Mouse (Mus musculus) c-Kit-positive CD71-positive TER-119-negative erythroid progenitor cells, embryonic 14.5 days (primary cell): ENCODE measurements around the gene Saysd1.

Source experiments
- DNase-seq: peaks from one replicate; pipeline ENCODE4 v3.0.0-alpha.2; 2013; ENCODE audit warnings: low read depth

Gene Saysd1

DNA sequence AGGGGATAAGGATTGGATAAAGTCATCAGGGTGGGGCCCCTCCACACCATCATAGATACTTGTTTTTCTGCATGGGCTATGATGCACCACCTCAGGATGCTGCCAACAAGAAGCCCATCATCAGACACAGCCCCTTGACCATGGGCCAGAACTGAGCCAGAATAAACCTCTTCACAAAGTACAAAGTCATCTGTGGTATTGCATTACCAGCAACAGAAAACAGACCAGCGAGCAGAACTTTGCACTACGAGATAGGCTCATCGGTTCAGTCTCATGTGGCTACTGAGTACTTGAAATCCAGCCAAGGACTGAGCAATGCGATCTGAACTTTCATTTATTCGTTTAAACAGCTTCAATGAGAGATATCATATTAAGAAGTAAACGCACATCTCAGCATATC is 24.4 kb upstream of the Saysd1 start:
- DNase-seq = no peak

DNA sequence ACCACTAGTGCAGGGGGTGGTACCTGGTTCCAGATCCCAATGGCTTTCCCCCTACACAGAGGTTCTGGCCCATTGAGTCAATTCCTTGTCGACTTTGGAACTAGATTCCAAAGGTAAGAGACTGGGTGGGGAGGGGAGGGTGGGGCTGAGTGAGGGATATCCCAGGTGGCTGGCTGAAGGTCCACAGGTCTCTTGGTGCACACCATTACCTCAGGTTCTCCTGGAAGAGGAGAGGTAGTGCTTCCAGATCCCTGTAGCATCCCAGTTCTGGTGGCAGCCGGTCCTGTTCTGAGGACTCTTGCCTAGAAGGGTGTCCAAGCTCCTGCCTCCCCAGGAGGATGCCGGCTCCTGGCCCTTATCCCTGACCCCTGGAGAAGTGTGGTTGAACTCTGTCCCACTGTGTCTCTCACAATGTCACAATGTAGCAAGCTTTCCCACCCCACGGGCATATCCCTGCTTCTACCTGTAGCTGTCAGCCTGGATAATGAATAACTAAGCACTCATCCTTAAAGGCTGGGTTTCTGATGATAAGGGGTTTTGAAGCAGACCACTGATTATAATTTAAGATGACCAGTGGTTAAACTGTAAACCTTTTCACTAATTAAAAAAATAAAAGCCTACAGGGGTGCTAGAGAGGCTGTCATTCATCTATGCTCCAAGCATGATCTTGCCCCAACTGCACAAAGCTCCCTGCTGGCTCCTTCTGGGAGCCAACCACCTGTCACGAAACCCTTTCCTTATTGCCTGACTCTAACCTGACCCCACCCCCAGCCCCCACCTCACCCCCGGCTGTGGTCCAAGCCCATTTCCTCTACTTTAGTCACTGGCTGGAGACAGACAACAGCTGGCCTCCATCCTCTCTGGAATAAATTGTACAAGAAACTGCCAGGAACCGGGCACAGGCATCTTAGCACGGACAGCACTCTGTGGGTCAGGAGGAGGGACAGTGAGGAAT is 20.7 kb upstream of the Saysd1 start:
- no peak for DNase-seq

DNA sequence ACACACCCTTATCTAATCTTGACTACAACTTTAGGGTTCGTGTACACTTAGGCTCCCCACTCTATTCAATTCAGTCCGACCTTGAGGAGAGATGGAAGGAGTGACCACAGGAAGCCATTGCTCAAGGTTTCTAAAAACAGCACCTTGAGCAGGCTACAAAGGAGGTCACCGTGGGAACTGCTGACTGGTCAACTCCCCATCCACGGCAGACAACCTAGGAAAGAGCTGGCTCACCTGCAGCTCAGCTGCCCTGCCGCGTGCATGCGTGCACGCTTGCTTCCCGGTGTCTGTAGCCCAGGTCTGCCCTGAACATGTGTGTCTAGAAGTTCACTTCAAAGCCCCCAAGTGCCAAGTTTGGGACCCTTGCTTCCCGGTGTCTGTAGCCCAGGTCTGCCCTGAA is 19.3 kb upstream of the Saysd1 start:
- no peak for DNase-seq

DNA sequence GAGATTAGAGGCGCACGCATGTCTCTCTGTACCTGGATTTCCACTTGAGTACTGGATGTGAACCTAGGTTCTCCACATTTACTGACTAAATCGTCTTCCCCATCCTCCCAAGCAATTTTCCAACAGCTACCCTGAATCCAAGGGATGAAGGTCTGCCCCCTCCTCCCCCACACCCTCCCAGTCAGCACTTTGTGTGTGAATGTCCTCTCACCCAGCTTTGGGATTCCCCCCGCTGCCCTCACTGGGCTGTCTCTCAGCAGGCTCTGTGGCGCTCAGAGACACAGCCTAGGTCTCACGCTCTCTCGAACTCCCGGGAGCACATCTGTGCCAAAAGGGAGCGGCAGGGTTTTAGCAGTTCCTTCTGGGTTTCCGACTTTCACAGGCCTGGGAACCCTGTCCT is 17.4 kb upstream of the Saysd1 start:
- no peak for DNase-seq

DNA sequence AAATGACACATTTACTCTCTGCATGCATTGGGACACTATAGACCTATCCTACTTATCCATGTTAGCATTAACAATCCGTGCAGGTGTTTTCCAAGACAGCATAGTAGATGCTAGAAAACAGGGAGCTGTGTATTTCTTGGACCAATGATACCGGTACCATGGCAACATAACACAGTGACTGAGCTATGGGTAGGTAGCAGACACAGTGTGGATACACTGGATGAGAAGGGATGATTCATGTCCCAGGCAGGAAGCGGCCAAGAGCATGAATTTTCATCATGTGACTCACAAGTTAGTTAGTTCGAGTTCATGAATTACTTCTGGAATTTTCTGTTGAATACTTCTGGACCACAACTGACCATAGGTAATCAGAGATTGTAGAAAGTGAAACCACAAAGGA is 16.6 kb upstream of the Saysd1 start:
- no peak for DNase-seq

DNA sequence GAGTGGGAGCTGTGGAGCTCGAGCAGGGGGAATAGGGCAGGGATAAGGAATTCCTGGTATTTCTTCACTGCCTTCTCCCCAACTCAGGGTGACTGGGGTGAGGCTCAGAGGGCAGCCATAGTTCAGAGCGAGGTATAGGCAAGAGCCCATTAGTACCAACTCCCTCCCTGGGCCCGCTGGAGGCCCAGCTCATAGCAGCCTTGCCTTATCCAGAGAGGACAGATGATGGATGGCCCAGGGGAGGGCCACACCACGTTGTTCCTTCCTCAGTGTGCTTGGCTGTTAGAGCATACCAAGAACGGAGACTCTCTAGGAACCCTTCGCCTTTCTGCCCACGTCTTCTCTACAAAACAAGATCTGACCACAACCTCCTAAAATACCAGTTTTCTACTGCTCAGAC is 15.9 kb upstream of the Saysd1 start:
- no peak for DNase-seq

DNA sequence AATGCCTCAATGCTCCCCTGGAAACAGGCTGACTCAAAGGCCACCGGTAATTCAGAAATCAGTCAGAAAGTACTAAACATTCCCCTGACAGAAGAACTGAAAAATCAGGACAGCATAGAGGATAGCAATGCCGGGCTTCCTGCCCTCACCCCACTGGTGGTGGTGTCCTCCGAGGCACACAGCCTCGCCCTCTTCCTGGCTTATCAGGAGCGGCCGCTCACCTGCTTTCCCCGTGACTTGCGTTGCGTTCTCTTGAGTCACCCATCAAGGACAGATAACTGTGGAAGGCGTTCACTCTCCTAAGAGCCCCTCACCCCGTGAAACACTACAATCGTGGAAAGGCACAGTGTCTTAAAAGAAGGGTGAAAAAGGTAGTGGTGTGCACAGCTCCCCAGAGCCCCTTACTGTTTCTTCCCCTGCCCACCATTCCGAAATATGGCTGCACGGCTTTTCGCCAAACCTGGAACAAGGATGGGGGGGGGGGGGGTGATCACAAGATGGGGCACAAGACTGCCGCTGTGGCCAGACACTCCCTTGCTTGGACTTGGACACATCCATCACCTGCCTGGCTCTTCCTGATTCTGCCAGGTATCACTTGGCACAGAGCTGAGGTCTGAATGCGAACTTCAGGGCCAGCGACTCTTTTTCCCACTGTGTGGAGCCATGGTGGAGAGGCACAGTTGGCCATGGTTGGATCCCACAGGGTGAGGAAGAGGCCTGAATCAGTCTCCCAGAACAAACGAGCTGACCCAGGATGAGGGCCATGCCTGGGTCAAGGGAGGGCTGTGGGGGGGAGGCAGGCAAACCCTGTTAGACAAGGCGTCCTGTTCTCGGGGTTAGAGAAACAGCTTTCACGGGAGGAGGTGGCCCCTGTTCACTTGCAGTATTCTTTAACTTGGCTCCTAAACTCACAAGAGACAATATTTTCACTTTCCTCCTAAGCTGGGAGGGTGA is 11.1 kb upstream of the Saysd1 start:
- no peak for DNase-seq

DNA sequence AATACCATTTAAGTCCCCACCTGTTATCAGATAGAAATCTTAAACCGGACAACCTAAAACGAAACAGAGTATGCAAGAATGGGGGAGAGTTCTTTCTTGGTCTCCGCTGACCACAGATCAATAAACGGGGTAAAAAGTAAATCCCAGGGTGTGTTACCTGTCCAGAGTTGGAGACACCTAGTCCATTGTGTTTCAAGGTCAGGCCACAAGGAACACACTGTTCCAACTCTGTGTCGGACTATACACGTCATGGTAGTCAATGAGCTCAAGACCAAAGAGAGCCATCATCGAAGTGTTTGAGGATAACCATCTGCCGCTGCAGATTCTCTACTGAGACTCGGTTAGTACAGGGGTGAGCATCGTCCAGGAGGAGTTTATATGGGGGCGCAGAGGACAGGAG is 10.2 kb upstream of the Saysd1 start:
- DNase-seq = no peak

DNA sequence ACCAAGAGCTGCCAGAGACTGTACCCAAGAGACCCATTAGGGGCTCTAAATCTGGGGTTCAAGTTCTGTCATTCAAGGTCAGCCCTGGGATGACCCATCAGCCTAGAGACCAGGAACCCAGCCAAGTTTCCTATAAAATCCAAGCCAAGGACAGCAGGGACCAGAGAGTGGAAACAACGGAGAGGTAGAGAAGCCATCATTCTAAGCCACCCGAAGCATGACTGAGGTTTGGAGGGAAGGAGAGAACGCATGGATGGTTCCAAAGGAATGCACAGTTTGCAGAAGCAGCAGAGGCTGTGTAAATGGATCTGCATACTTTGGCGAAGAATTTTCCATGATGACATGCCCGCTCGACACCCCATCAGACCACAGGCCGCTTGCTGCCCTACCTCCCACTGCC is 9.5 kb upstream of the Saysd1 start:
- no peak for DNase-seq

DNA sequence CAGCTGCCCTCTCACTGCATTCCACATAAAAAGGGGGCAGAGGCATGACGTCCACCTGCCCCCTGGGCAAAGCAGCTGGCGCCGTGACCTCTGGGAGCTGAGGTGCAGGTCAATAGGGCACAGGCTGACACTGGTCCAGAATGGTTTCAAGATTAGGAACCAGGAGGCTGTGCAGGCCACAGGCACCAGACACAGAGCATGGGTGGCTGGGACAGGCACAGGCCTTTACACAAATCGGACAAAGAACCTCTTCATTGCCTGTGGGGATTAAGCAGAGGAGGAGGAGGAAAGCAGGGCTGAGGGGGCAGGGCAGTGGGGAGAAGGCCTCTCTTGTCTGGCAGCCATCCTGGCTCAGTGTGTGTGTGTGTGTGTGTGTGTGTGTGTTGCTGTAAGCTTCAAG is 5.8 kb upstream of the Saysd1 start:
- DNase-seq = no peak

DNA sequence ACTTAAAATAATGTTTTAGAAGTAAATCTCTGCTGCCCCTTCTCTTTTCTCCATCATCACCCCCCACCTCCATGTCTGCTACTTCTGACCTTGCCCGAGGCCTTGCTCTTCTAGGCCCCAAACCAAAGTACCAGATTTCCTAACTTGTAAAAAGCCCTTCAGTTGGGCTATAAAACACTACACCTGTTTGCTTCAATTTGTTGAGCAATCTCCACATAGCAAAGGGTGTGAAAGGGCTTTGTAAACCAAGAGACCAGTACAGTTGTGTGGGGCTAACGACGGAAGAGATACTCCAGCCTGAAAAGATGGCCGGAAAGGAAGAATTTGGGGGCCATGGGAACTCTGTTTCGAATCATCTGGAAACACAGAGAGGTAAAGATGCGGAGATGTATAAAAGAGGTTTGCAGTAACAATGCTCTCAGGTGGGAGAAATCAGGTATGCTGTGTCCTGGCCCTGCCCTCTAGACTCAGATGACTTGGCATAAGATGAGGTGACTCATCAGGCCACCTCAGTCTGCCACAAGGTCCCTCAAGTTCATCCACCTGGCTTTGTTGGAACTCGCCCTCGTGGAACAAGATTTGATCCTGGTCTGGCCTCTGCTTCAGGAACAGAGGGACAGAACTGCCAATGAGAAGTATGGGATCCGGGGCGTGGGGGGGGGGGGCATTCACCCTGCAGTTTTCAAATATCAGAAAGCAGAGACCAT is 3.2 kb downstream of the Saysd1 start:
- DNase-seq = no peak

DNA sequence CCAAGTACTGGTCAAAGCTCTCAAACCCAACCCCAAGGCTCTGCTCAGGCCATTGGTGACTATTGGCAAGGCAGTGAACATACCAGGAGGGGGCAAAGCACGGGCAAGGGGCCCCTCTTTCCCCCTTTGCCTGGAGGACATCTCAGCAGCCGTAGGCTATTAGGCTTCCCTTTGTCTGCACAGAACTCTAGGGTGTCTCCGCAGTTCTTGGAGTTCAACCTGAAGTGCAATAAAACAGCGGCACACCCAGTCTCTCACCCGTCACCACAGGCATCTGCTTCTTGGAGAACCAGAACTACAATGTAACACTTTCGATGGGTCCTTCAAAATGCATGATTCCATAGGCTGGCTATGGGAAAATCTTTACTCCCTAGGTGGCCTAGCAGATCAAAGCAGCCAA is 10.2 kb downstream of the Saysd1 start:
- DNase-seq = no peak

DNA sequence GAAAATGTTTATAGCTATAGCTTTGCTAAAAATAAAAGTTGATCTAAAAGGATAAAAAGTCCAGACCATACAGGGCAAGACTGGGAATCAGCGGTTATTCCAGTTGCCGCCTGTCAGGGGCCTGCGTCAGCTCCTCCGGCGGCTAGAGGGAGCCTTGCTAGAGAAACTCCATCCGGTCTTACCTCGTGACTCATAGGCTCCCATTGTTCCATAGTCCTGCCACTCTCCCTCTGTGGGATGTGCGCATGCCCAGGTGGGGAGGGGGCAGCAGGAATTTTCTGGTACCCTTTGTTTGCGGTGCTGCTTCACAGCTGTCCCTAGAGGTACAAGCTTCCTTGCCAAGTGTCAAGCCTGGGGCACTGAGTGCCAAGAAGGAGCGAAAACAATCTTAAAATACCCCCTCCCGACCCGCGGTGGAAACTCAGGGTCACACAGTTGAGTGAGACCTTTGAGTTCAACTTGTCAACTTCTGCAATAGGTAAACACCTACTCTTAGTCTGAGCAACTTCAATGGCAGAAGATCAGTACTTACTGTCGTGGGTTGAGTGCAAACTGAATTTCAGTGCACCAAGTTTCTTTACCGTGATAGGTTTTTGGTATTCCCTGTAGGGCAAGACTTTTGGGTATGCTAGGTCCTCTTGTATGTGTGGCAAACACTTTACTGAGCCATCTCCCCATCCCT is 10.8 kb downstream of the Saysd1 start:
- DNase-seq = no peak

DNA sequence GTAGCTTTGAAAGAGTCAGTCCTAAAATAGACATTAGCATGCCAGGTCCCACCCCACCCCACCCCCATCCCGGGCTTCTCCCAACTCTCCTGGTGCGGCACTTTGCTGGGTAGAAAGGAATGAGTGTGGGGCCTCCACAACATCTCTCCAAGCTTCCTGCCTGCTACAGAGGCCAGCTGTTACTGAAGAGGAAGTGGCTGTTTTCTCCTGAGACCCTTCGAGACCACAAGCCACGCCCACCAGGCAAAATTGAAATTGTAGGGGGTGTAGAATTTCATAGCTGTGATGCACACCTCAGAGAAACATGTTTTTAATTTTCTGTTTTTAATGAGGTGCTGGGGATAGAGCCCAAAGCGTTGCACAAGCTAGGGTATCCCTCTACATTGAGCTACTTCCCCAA is 17.5 kb downstream of the Saysd1 start:
- no peak for DNase-seq

DNA sequence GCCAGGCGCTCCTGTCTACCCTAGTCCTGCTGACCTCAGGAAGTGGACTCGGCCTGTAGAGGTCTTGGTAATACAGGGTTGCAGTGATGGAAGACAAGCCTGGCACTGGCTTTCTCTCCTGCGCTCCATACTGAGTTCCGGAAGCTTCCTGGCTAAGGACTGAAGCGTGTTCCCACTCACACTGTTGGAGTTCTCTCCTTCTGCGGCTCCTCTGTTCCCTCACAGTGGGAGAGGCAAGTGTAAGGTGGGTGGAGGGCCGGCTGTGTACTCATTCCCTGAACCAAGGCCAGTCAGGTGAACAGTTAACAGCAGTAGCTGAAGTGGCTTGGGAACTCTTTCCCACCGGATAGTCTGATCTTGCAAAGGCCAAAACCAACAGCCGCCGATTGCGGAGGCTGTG is 18.3 kb downstream of the Saysd1 start:
- no peak for DNase-seq

DNA sequence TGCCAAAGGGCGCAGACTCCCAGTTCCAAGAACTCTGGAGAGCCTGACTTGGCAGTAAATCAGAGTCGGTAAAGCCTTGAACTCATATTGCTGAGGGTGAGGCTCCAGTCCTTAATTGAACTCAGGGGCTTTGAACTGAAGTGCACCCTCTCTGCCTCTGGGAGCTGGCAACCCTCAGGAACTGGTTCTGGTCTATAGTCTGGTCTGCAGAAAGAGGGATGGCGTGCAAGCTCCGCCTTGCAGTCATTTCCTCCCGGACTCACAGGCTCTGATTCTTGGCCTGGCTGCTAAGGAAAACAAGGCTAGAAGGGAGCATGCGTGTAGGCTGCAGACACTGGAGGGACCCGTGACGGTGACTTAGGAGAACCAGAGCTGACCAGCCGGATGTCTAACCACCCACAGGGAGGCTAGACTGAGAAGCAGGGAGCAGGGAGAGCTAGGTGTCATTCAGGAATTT is 22.2 kb downstream of the Saysd1 start:
- DNase-seq = no peak

DNA sequence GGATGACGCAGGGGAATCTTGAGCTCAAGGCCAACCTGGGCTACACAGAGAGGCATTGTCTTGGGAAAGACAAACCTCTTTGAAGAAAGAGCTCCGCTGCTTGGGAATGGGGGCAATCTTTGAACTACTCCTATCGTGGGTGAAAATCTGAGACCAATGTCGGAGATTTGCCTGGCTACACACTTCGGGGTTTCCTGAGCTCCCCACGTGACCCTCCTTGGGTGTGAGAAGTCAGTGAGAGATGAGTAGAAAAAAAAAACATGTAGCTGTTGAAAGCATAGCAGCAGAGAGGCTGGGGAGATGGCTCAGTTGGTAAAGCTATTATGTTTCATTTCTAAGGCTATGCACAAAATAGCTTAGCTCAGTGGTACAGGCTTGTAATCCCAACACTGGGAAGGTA is 23.4 kb downstream of the Saysd1 start:
- DNase-seq = no peak

DNA sequence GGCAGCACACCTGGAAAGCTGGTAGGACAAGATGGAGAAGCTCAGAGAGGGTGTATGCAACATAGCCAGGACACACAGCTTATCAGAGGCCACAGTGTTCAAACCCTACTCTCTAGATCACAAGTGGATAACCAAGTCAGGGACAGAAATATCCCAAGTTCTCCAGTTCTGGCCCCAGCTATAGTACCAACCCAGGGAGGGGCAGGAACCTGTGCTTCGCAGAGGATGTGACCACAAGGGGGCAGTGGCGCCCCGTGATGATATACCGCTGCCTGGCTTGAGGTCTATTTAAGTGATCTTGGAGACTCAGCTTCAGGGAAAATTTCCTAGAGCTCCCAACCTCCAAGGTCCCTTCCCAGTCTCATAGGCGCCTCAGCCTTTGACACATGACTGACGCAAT is 24.4 kb downstream of the Saysd1 start:
- DNase-seq = peak; percentile 53

DNA sequence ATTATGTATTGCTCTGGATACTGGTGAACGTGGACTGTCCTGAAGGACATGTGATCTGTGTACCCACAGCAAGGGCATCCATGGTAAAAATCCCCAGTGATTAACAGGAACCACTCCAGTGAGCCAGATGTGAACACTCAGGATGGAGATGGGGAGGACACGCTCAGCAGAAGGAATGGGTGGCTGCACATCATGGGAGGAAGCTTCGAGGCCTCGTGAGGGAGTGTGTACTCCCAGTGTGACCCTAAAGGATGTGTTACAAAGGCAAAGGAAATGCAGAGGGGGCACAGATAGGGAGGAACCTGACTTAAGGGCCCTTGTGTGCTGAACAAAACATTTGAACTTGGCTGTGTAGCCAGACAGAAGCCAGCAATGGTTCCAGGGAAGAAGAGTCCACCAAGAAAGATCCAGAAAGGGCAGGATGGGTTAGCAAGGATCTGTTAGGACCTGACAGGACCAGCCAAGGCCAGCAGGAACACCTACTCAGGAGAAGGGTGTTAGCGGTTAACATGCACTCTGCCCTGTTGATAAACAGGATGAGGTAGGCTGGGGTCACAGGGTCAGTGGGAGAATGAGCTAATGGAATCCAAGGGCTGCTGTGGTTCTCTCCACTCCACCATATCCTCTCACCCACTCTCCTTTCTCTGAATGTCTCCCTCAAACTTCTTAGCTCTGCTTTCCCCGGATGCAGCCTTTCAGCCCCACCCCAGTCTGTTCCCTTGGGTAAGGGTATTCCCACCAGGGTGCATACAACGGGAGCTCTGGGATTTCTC is 25.0 kb downstream of the Saysd1 start:
- DNase-seq = no peak

DNA sequence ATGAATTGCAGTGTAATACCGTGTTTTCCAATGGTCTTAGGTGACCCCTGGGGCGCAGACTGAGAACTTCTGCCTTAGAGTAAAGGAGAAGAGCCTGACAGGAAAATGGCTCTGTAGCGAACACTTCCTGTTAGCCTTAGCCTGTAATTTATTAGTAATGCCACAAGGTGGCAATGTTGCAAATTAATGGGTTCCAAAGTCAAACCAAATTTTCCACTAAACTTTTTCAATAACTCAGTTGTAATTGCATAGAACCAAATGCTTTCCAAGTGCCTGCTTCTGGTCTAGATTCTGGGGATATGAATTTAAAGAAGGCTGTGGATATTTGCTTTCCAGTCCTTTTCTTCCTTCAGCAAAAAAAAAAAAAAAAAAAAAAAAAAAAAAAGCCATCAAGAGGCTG is 26.1 kb downstream of the Saysd1 start:
- no peak for DNase-seq

DNA sequence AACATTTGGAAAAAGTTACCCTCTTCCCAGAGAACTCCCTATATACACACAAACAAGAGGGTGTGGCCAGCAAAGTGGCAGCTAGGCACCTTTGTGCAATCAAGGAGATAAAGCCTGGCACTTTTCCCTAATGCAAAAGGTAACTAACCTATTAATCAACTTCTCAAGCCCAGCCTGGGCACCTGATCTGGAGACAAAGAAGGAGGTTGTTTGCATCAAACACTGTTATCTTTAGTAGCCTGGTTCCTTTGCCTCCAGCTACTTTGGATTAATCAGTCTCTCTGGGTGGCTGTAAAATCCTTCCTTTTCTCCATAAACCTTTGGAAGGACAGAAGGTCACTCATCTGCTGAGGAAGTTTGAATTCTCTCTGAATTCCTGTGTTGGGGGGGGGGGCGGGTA is 27.4 kb downstream of the Saysd1 start:
- DNase-seq = no peak
